7 mouse cellular contexts compared by ENCODE assay signal in genomic region chrX:135761707-135762106, GRCm38 (mm10). TPM values are rescaled to one million over a fixed set of nuclear protein-coding genes. Genes with fewer than 3 reads are reported as not detected.
DNase-seq lines count a peak whose midpoint lies in the region; ATAC-seq and TF ChIP-seq lines count a peak whose summit lies in the region.

No protein-coding gene starts in this region.

- H3K27ac ChIP-seq in hindbrain, postnatal 0 days: no peak overlapping the region
- no peak overlapping the region for H3K27ac ChIP-seq in hindbrain, embryonic 12.5 days

- H3K9ac ChIP-seq in hindbrain, postnatal 0 days (replicated peaks; ENCODE audit: low read length): no peak overlapping the region
- H3K9ac ChIP-seq in hindbrain, embryonic 12.5 days: no peak overlapping the region

- no peaks in the 10 kb centered on the region for H3K4me1 ChIP-seq in hindbrain, postnatal 0 days (ENCODE audit: insufficient read depth, low read length)
- no peaks in the 10 kb centered on the region for H3K4me1 ChIP-seq in hindbrain, embryonic 12.5 days
- H3K4me1 ChIP-seq in E14TG2a.4 (replicated peaks; ENCODE audit: low read depth, low read length): no peaks in the 10 kb centered on the region

- peak; percentile 40 for DNase-seq in hindbrain, postnatal 0 days (ENCODE audit: low spot score)
- DNase-seq in 416B (ENCODE audit: low read depth): peak; percentile 39
- DNase-seq in embryo, embryonic 10 days (ENCODE audit: low spot score): peak; percentile 20
- peak; percentile 31 for DNase-seq in mesoderm, embryonic 11.5 days (ENCODE audit: low read depth, low spot score)
- DNase-seq in spleen, postnatal 14 days (ENCODE audit: low spot score in 2 of 2): no peak

- H3K4me2 ChIP-seq in hindbrain, postnatal 0 days (ENCODE audit: low read depth, low read length): no peak overlapping the region
- no peak overlapping the region for H3K4me2 ChIP-seq in hindbrain, embryonic 12.5 days (replicated peaks)

- peak; percentile 64 for TF ChIP-seq CTCF in hindbrain, postnatal 0 days (IDR thresholded peaks at IDR 0.05; ENCODE audit: low read depth)
- peak; percentile 40 for TF ChIP-seq CTCF in E14TG2a.4 (conservative IDR thresholded peaks at IDR 0.05; ENCODE audit: low read length)

- no peaks in the 10 kb centered on the region for H3K36me3 ChIP-seq in hindbrain, postnatal 0 days (ENCODE audit: insufficient read depth, low read length)
- H3K36me3 ChIP-seq in hindbrain, embryonic 12.5 days: peaks cover 3% of the 10 kb centered on the region; the same call in 1 of the 2 replicates
- H3K36me3 ChIP-seq in E14TG2a.4 (ENCODE audit: insufficient read depth, low read length): peaks cover 31% of the 10 kb centered on the region

- no peak overlapping the region for H3K4me3 ChIP-seq in hindbrain, postnatal 0 days (ENCODE audit: low read length)
- H3K4me3 ChIP-seq in hindbrain, embryonic 12.5 days: no peak overlapping the region
- H3K4me3 ChIP-seq in E14TG2a.4 (replicated peaks; ENCODE audit: low read length): no peak overlapping the region

- H3K27me3 ChIP-seq in hindbrain, postnatal 0 days (ENCODE audit: insufficient read depth, low read length): no peaks in the 10 kb centered on the region
- no peaks in the 10 kb centered on the region for H3K27me3 ChIP-seq in hindbrain, embryonic 12.5 days
- no peaks in the 10 kb centered on the region for H3K27me3 ChIP-seq in E14TG2a.4 (ENCODE audit: insufficient read depth, low read length)

- no peaks in the 10 kb centered on the region for H3K9me3 ChIP-seq in hindbrain, postnatal 0 days (ENCODE audit: low read length)
- H3K9me3 ChIP-seq in hindbrain, embryonic 12.5 days (replicated peaks): no peaks in the 10 kb centered on the region
- H3K9me3 ChIP-seq in E14TG2a.4 (ENCODE audit: low read length): no peaks in the 10 kb centered on the region

- ATAC-seq in hindbrain, postnatal 0 days: no peak
- no peak for ATAC-seq in hindbrain, embryonic 12.5 days (ENCODE audit: low FRiP score)

RNA-seq across cellular contexts. Expression of gene Armcx5, which starts 19.2 kb away (rescaled TPM):
- total RNA-seq in hindbrain, postnatal 0 days (2014; rRNA removed): 9.4 and 12.0 TPM in 2 replicates
- 25.1 and 26.1 TPM in 2 replicates for polyA plus RNA-seq in hindbrain, postnatal 0 days (2015; fragmentation: Nextera tagmentation; extraction: Ambion mirVana)
- polyA plus RNA-seq in hindbrain, embryonic 12.5 days (2016; fragmentation: Nextera tagmentation; extraction: Ambion mirVana): 11.6 and 15.6 TPM in 2 replicates

RNA-seq across cellular contexts. Expression of gene Gprasp1, which starts 19.2 kb away (rescaled TPM):
- total RNA-seq in hindbrain, postnatal 0 days (2014; rRNA removed): 272 and 285 TPM in 2 replicates
- 214 and 231 TPM in 2 replicates for polyA plus RNA-seq in hindbrain, postnatal 0 days (2015; fragmentation: Nextera tagmentation; extraction: Ambion mirVana)
- 123 and 132 TPM in 2 replicates for polyA plus RNA-seq in hindbrain, embryonic 12.5 days (2016; fragmentation: Nextera tagmentation; extraction: Ambion mirVana)

RNA-seq across cellular contexts. Expression of gene Bhlhb9, which starts 35.7 kb away (rescaled TPM):
- total RNA-seq in hindbrain, postnatal 0 days (2014; rRNA removed): 47.6 and 65.9 TPM in 2 replicates
- 96.4 and 98.2 TPM in 2 replicates for polyA plus RNA-seq in hindbrain, postnatal 0 days (2015; fragmentation: Nextera tagmentation; extraction: Ambion mirVana)
- 90.7 and 92.7 TPM in 2 replicates for polyA plus RNA-seq in hindbrain, embryonic 12.5 days (2016; fragmentation: Nextera tagmentation; extraction: Ambion mirVana)

RNA-seq across cellular contexts. Expression of gene Tmsb15a, which starts 36.6 kb away (rescaled TPM):
- total RNA-seq in hindbrain, postnatal 0 days (2014; rRNA removed): not detected in 2 replicates
- not detected in 2 replicates for polyA plus RNA-seq in hindbrain, postnatal 0 days (2015; fragmentation: Nextera tagmentation; extraction: Ambion mirVana)
- not detected in 2 replicates for polyA plus RNA-seq in hindbrain, embryonic 12.5 days (2016; fragmentation: Nextera tagmentation; extraction: Ambion mirVana)

Comparison
In these comparisons a context has a peak if more than half of its experiments do, and no peak if none do; other contexts are left out.
1. DNase-seq: peak in hindbrain, postnatal 0 days (single experiment), 416B (single experiment), embryo, embryonic 10 days (single experiment) and mesoderm, embryonic 11.5 days (single experiment); none in spleen, postnatal 14 days (0 of 2).